Mouse (Mus musculus): ENCODE measurements around the gene Cldn24. TPM values are rescaled to one million over a fixed set of nuclear protein-coding genes. Genes with fewer than 3 reads are reported as not detected.

Cldn24 gene
- total RNA-seq, 4 experiments from 2014 or later: not detected

- no peak for DNase-seq (ENCODE audit: low spot score in 2 of 2)
Measured at GRCm38 (mm10) chr8:47826911-47827310, 5.0 kb downstream of the Cldn24 start.

GRCm38 (mm10) chr8:47832616-47833015 is 10.7 kb downstream of the Cldn24 start:
- DNase-seq (ENCODE audit: low spot score in 2 of 2): no peak

GRCm38 (mm10) chr8:47833944-47834343 is 12.0 kb downstream of the Cldn24 start:
- DNase-seq (ENCODE audit: low spot score in 2 of 2): no peak

GRCm38 (mm10) chr8:47843063-47843462 is 21.1 kb downstream of the Cldn24 start:
- no peak for DNase-seq (ENCODE audit: low spot score in 2 of 2)

- DNase-seq (ENCODE audit: low spot score in 2 of 2): no peak
Measured at GRCm38 (mm10) chr8:47843651-47844050, 21.7 kb downstream of the Cldn24 start.

- no peak for DNase-seq (ENCODE audit: low spot score in 2 of 2)
Measured at GRCm38 (mm10) chr8:47845956-47846355, 24.0 kb downstream of the Cldn24 start.

GRCm38 (mm10) chr8:47847161-47847560 is 25.2 kb downstream of the Cldn24 start:
- DNase-seq (ENCODE audit: low spot score in 2 of 2): no peak

- DNase-seq (ENCODE audit: low spot score in 2 of 2): no peak
Measured at GRCm38 (mm10) chr8:47847931-47848330, 26.0 kb downstream of the Cldn24 start.

GRCm38 (mm10) chr8:47849842-47850241 is 27.9 kb downstream of the Cldn24 start:
- no peak for DNase-seq (ENCODE audit: low spot score in 2 of 2)

- no peak for DNase-seq (ENCODE audit: low spot score in 2 of 2)
Measured at GRCm38 (mm10) chr8:47851824-47852502, 30.0 kb downstream of the Cldn24 start.

- no peak for DNase-seq (ENCODE audit: low spot score in 2 of 2)
Measured at GRCm38 (mm10) chr8:47852737-47853136, 30.8 kb downstream of the Cldn24 start.

- DNase-seq (ENCODE audit: low spot score in 2 of 2): no peak
Measured at GRCm38 (mm10) chr8:47853356-47853755, 31.4 kb downstream of the Cldn24 start.

GRCm38 (mm10) chr8:47859259-47859658 is 37.3 kb downstream of the Cldn24 start:
- peak in 1 of 2 experiments; percentile 41 for DNase-seq (ENCODE audit: low spot score in 2 of 2)

GRCm38 (mm10) chr8:47866568-47866967 is 44.6 kb downstream of the Cldn24 start:
- DNase-seq (ENCODE audit: low spot score in 2 of 2): no peak

GRCm38 (mm10) chr8:47867067-47867466 is 45.1 kb downstream of the Cldn24 start:
- DNase-seq (ENCODE audit: low spot score in 2 of 2): peak; percentile 55 to 92

Other genes with a start within 250 kb of the Cldn24 start
- gene Ing2, start 146.6 kb upstream of the Cldn24 start, total RNA-seq (2022): 10 to 100 TPM; 40.3 to 50.1 (median 44.3) TPM
- 10 to 100 TPM; 14.2 to 18.9 (median 17.7) TPM for gene Cdkn2aip, start 108.2 kb upstream of the Cldn24 start, total RNA-seq (2022)
- 1 to 10 TPM in 3 of 4 experiments, under 1 TPM in 1; 0.39 to 2.4 (median 1.5) TPM for gene Cldn22, start 2.3 kb downstream of the Cldn24 start, total RNA-seq (2022)
- 10 to 100 TPM; 24.4 to 25.9 (median 24.8) TPM for gene Wwc2, start 168.8 kb downstream of the Cldn24 start, total RNA-seq (2022)